Mouse (Mus musculus): ENCODE measurements at regions not wholly inside any gene's neighbourhood (a gene's known extent, or its start where the extent isn't known, plus 50 kb on each side); places are given as distances from the start of the nearest gene placed in this dataset.

DNA sequence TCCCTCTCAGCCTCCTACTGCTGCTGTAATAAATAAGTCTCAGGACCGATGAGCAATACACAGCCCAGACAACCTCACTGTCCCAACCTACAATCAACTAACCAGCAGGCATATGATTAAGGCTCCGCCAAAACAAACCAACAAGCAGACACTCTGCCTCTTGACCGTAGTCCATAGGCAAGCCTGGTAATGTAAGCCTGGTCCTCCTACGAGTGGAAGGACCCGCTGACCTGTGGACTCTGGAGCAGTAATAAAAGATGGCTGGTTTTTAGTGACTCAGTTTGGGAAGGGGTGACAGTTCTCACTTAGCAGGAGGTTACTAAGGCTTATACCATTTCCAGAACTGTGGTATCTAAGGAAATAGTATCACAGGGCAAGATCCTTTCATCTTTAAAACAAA lies 53.4 kb downstream of the Gm47996 start:
- Histone ChIP-seq H3K4me3 (no peak overlapping the region), H3K4me2 (no peak overlapping the region), H3K9ac (no peak overlapping the region), H3K4me1 (peaks cover 9% of the 10 kb centered on the region), H3K9me3 (no peaks in the 10 kb centered on the region), H3K27ac (no peak overlapping the region), H3K36me3 (no peaks in the 10 kb centered on the region), H3K27me3 (no peaks in the 10 kb centered on the region)
- ATAC-seq (ENCODE audit: insufficient number of reproducible peaks, low FRiP score, low TSS enrichment, low read depth): no peak
- 60% methylated on average over 5 of the region's 5 CpGs for WGBS

GRCm38 (mm10) chr1:151263830-151264229 lies 53.9 kb downstream of the Gm47996 start:
- H3K27ac ChIP-seq: no peak overlapping the region
- H3K9ac ChIP-seq: no peak overlapping the region
- H3K9me3 ChIP-seq: no peaks in the 10 kb centered on the region
- H3K4me1 ChIP-seq: peaks cover 4% of the 10 kb centered on the region; the same call in 1 of the 2 replicates
- WGBS: 73% methylated on average over 2 of the region's 2 CpGs
- no peaks in the 10 kb centered on the region for H3K36me3 ChIP-seq
- no peak overlapping the region for H3K4me2 ChIP-seq
- no peak overlapping the region for H3K4me3 ChIP-seq
- ATAC-seq (ENCODE audit: insufficient number of reproducible peaks, low FRiP score, low TSS enrichment, low read depth): no peak
- H3K27me3 ChIP-seq: no peaks in the 10 kb centered on the region

GRCm38 (mm10) chr1:151264789-151265188 lies 54.9 kb downstream of the Gm47996 start:
- no peak overlapping the region for H3K9ac ChIP-seq

DNA sequence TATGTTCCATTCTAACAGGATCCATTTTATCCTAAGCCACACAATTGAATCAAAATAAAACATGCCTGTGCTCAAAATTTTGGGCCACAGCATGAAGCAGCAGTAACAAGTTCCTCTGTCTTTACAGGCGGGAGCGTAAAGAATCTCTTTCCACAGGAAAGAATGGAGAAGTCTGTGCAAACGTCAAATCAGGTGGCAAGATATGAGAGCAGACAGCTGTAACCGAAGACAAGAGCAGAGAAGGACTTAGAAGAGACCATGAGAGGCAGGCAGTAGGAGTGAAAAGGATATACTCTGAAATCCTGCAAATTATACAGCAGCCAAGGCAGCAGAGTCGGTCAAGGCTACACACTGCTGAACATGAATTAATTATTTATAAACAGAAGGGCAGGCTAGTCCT lies 55.7 kb downstream of the Gm47996 start:
- H3K4me1 ChIP-seq: no peaks in the 10 kb centered on the region
- no peak overlapping the region for H3K4me2 ChIP-seq
- ATAC-seq (ENCODE audit: insufficient number of reproducible peaks, low FRiP score, low TSS enrichment, low read depth): no peak
- H3K9ac ChIP-seq: no peak overlapping the region
- no peaks in the 10 kb centered on the region for H3K36me3 ChIP-seq
- H3K27me3 ChIP-seq: no peaks in the 10 kb centered on the region
- H3K4me3 ChIP-seq: no peak overlapping the region
- no peaks in the 10 kb centered on the region for H3K9me3 ChIP-seq
- H3K27ac ChIP-seq: no peak overlapping the region
- WGBS: 80% methylated on average over 5 of the region's 5 CpGs

More at GRCm38 (mm10) chr1:151264789-151265188, 54.9 kb downstream of the Gm47996 start:
- Histone ChIP-seq H3K36me3 (no peaks in the 10 kb centered on the region), H3K27ac (no peak overlapping the region), H3K4me3 (no peak overlapping the region), H3K4me2 (no peak overlapping the region), H3K4me1 (no peaks in the 10 kb centered on the region), H3K9me3 (no peaks in the 10 kb centered on the region), H3K27me3 (no peaks in the 10 kb centered on the region)
- no peak for ATAC-seq (ENCODE audit: insufficient number of reproducible peaks, low FRiP score, low TSS enrichment, low read depth)
- 91% methylated on average over 6 of the region's 6 CpGs for WGBS

DNA sequence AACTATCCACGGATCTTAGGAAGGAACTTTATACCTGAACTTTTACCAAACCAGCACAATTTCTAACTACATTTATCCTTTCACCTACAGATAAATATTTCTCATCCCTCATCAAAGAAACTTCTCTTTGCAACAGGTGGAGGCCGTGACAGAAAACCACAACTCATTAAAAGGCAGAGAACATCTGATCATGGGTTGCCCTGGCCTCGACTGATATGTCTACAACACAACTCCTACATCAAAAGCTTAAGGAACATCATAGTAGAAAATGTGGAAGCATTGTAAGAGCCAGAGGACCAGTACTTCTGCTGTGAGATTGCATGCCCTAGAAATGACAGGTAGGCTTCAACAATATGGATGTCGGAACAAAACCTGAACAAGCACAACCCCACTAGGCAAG lies 56.8 kb downstream of the Gm47996 start:
- no peak for ATAC-seq (ENCODE audit: insufficient number of reproducible peaks, low FRiP score, low TSS enrichment, low read depth)
- 90% methylated on average over 4 of the region's 4 CpGs for WGBS
- Histone ChIP-seq H3K4me1 (no peaks in the 10 kb centered on the region), H3K36me3 (no peaks in the 10 kb centered on the region), H3K9ac (no peak overlapping the region), H3K27me3 (no peaks in the 10 kb centered on the region), H3K4me3 (no peak overlapping the region), H3K4me2 (no peak overlapping the region), H3K27ac (no peak overlapping the region), H3K9me3 (no peaks in the 10 kb centered on the region)

GRCm38 (mm10) chr1:151270691-151271090 lies 60.8 kb downstream of the Gm47996 start:
- H3K27ac ChIP-seq: no peak overlapping the region
- H3K36me3 ChIP-seq: no peaks in the 10 kb centered on the region

GRCm38 (mm10) chr1:151274306-151274705 lies 64.4 kb downstream of the Gm47996 start:
- Histone ChIP-seq H3K4me1 (no peaks in the 10 kb centered on the region), H3K9me3 (no peaks in the 10 kb centered on the region), H3K36me3 (no peaks in the 10 kb centered on the region), H3K27me3 (no peaks in the 10 kb centered on the region), H3K9ac (no peak overlapping the region), H3K4me3 (no peak overlapping the region), H3K27ac (no peak overlapping the region), H3K4me2 (no peak overlapping the region)
- WGBS: 83% methylated on average over 4 of the region's 4 CpGs
- ATAC-seq (ENCODE audit: insufficient number of reproducible peaks, low FRiP score, low TSS enrichment, low read depth): no peak

More at GRCm38 (mm10) chr1:151270691-151271090, 60.8 kb downstream of the Gm47996 start:
- no peak for ATAC-seq (ENCODE audit: insufficient number of reproducible peaks, low FRiP score, low TSS enrichment, low read depth)
- 61% methylated on average over 8 of the region's 8 CpGs for WGBS
- Histone ChIP-seq H3K9ac (no peak overlapping the region), H3K4me2 (no peak overlapping the region), H3K9me3 (no peaks in the 10 kb centered on the region), H3K4me3 (no peak overlapping the region), H3K4me1 (no peaks in the 10 kb centered on the region), H3K27me3 (no peaks in the 10 kb centered on the region)

- ATAC-seq (ENCODE audit: insufficient number of reproducible peaks, low FRiP score, low TSS enrichment, low read depth): no peak
- H3K4me3 ChIP-seq: no peak overlapping the region
- no peaks in the 10 kb centered on the region for H3K4me1 ChIP-seq
- H3K27me3 ChIP-seq: no peaks in the 10 kb centered on the region
- no peak overlapping the region for H3K27ac ChIP-seq
- WGBS: 83% methylated on average over 3 of the region's 3 CpGs
- no peaks in the 10 kb centered on the region for H3K36me3 ChIP-seq
- H3K9me3 ChIP-seq: no peaks in the 10 kb centered on the region
- H3K9ac ChIP-seq: no peak overlapping the region
- no peak overlapping the region for H3K4me2 ChIP-seq
These were observed 65.7 kb downstream of the Gm47996 start for GRCm38 (mm10) chr1:151275581-151275980.

DNA sequence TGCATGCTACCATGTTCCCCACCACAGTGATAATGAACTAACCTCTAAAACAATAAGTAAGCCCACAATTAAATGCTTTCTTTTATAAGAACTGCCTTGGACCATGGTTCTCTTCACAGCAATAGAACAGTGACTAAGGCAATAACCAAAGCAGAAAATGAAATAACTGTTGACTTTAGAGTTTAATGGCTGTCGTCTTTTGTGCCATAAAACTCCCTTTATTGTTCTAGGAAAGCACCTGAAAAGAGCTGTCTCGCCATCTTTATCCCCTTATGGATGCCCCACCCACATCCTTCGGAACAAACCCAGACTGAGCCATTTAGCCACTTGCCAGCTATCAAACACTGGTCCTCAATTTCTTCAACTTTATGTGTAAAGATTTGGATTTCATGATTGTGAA lies 64.3 kb upstream of the Ivns1abp start:
- no peak overlapping the region for H3K27ac ChIP-seq
- H3K4me3 ChIP-seq: no peak overlapping the region
- no peaks in the 10 kb centered on the region for H3K27me3 ChIP-seq

GRCm38 (mm10) chr1:151285045-151285444 lies 59.2 kb upstream of the Ivns1abp start:
- H3K27me3 ChIP-seq: no peaks in the 10 kb centered on the region

More for the DNA sequence above, 64.3 kb upstream of the Ivns1abp start:
- no peak for ATAC-seq (ENCODE audit: insufficient number of reproducible peaks, low FRiP score, low TSS enrichment, low read depth)
- H3K4me2 ChIP-seq: no peak overlapping the region
- 73% methylated on average over 3 of the region's 3 CpGs for WGBS
- no peaks in the 10 kb centered on the region for H3K36me3 ChIP-seq
- H3K4me1 ChIP-seq: no peaks in the 10 kb centered on the region
- no peak overlapping the region for H3K9ac ChIP-seq
- no peaks in the 10 kb centered on the region for H3K9me3 ChIP-seq

DNA sequence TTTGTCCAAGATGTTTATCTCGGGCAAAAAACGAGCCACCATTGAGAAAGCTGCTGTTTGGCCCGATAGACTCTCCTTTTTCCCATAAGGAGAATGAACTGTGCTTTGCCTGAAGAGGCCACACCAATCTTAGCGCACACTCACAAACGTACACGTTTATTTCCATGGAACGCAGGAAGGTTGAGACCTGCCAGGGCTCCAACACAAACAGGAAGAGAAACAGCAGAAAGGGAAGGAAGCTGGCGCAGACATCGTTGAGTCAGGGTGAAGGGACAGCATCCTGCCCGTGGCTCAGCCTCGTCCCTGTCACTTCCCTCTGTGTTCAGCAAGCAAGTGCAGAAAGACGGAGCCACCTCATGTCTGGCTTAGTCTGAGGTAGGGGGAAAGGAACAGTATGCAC lies 56.8 kb upstream of the Ivns1abp start:
- Histone ChIP-seq H3K27me3 (no peaks in the 10 kb centered on the region), H3K9me3 (no peaks in the 10 kb centered on the region), H3K9ac (no peak overlapping the region), H3K4me1 (no peaks in the 10 kb centered on the region), H3K4me3 (no peak overlapping the region), H3K4me2 (no peak overlapping the region), H3K36me3 (no peaks in the 10 kb centered on the region), H3K27ac (no peak overlapping the region)
- WGBS: 44% methylated on average over 12 of the region's 12 CpGs
- ATAC-seq (ENCODE audit: insufficient number of reproducible peaks, low FRiP score, low TSS enrichment, low read depth): no peak

More at GRCm38 (mm10) chr1:151285045-151285444, 59.2 kb upstream of the Ivns1abp start:
- Histone ChIP-seq H3K9me3 (no peaks in the 10 kb centered on the region), H3K4me1 (no peaks in the 10 kb centered on the region), H3K9ac (no peak overlapping the region), H3K36me3 (no peaks in the 10 kb centered on the region), H3K27ac (no peak overlapping the region), H3K4me2 (no peak overlapping the region), H3K4me3 (no peak overlapping the region)
- ATAC-seq (ENCODE audit: insufficient number of reproducible peaks, low FRiP score, low TSS enrichment, low read depth): no peak
- WGBS: 90% methylated on average over 7 of the region's 7 CpGs

DNA sequence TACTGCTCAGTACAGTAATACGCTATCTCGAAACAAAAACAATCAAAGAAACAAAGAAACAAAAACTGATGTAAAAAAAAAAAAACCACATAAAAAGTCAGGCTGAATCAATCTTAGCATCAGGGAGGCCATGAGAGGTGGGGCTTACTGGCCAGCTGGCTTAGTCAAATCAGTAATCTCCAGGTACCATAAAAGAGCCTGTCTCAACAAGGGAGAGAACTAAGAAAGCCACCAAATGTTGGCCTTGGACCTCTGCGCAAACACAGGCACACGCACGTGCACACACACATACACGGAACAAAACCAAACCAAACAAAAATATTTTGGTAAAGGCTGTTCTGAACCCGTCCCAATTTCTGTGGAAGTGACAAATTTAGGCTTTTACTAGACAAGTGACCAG lies 55.2 kb upstream of the Ivns1abp start:
- ATAC-seq (ENCODE audit: insufficient number of reproducible peaks, low FRiP score, low TSS enrichment, low read depth): no peak
- Histone ChIP-seq H3K4me1 (no peaks in the 10 kb centered on the region), H3K4me2 (no peak overlapping the region), H3K27me3 (no peaks in the 10 kb centered on the region), H3K9ac (no peak overlapping the region), H3K9me3 (no peaks in the 10 kb centered on the region), H3K27ac (no peak overlapping the region), H3K4me3 (no peak overlapping the region), H3K36me3 (no peaks in the 10 kb centered on the region)
- WGBS: 84% methylated on average over 7 of the region's 7 CpGs

Measured in limb, embryonic 15.5 days (tissue).